Mouse (Mus musculus): ENCODE measurements around the gene Tlr7.
"Not testable (repeated sequence)": the region's sequence is repeated elsewhere in the genome, so short reads cannot be mapped to it uniquely, and the experiment has no call there.

Tlr7 gene

GRCm38 (mm10) chrX:167330399-167330798 lies at the start of gene Tlr7:
Gene Tlr7 (minus strand): TSS chrX:167330558.
- no peak for DNase-seq (ENCODE audit: extremely low read depth, insufficient read length, low spot score)

- DNase-seq (ENCODE audit: extremely low read depth, insufficient read length, low spot score), result no peak
Measured at GRCm38 (mm10) chrX:167380073-167380472, 49.7 kb upstream of the Tlr7 start.

GRCm38 (mm10) chrX:167361231-167361630 lies 30.9 kb upstream of the Tlr7 start:
- DNase-seq (ENCODE audit: extremely low read depth, insufficient read length, low spot score), result not testable (repeated sequence)

- no peak for DNase-seq (ENCODE audit: extremely low read depth, insufficient read length, low spot score)
Measured at GRCm38 (mm10) chrX:167359704-167360103, 29.3 kb upstream of the Tlr7 start.

GRCm38 (mm10) chrX:167357415-167357814 lies 27.1 kb upstream of the Tlr7 start:
- no peak for DNase-seq (ENCODE audit: extremely low read depth, insufficient read length, low spot score)

GRCm38 (mm10) chrX:167355965-167356364 lies 25.6 kb upstream of the Tlr7 start:
- no peak for DNase-seq (ENCODE audit: extremely low read depth, insufficient read length, low spot score)

GRCm38 (mm10) chrX:167353617-167354016 lies 23.3 kb upstream of the Tlr7 start:
- no peak for DNase-seq (ENCODE audit: extremely low read depth, insufficient read length, low spot score)

- DNase-seq (ENCODE audit: extremely low read depth, insufficient read length, low spot score), result no peak
Measured at GRCm38 (mm10) chrX:167346440-167346839, 16.1 kb upstream of the Tlr7 start.

GRCm38 (mm10) chrX:167344356-167344755 lies 14.0 kb upstream of the Tlr7 start:
- peak; percentile 52 for DNase-seq (ENCODE audit: extremely low read depth, insufficient read length, low spot score)

- DNase-seq (ENCODE audit: extremely low read depth, insufficient read length, low spot score), result no peak
Measured at GRCm38 (mm10) chrX:167341811-167342210, 11.5 kb upstream of the Tlr7 start.

- no peak for DNase-seq (ENCODE audit: extremely low read depth, insufficient read length, low spot score)
Measured at GRCm38 (mm10) chrX:167340190-167340589, 9.8 kb upstream of the Tlr7 start.

GRCm38 (mm10) chrX:167337990-167338389 lies 7.6 kb upstream of the Tlr7 start:
- DNase-seq (ENCODE audit: extremely low read depth, insufficient read length, low spot score), result no peak

- no peak for DNase-seq (ENCODE audit: extremely low read depth, insufficient read length, low spot score)
Measured at GRCm38 (mm10) chrX:167334571-167334970, 4.2 kb upstream of the Tlr7 start.

- no peak for DNase-seq (ENCODE audit: extremely low read depth, insufficient read length, low spot score)
Measured at GRCm38 (mm10) chrX:167332607-167333006, 2.2 kb upstream of the Tlr7 start.

GRCm38 (mm10) chrX:167330993-167331392 lies 635 bp upstream of the Tlr7 start:
- no peak for DNase-seq (ENCODE audit: extremely low read depth, insufficient read length, low spot score)

GRCm38 (mm10) chrX:167329620-167330019 lies 738 bp downstream of the Tlr7 start:
- no peak for DNase-seq (ENCODE audit: extremely low read depth, insufficient read length, low spot score)

GRCm38 (mm10) chrX:167329098-167329497 lies 1.3 kb downstream of the Tlr7 start:
- DNase-seq (ENCODE audit: extremely low read depth, insufficient read length, low spot score), result no peak

- no peak for DNase-seq (ENCODE audit: extremely low read depth, insufficient read length, low spot score)
Measured at GRCm38 (mm10) chrX:167328519-167328918, 1.8 kb downstream of the Tlr7 start.

- no peak for DNase-seq (ENCODE audit: extremely low read depth, insufficient read length, low spot score)
Measured at GRCm38 (mm10) chrX:167323742-167324141, 6.6 kb downstream of the Tlr7 start.

GRCm38 (mm10) chrX:167321233-167321806 lies 9.0 kb downstream of the Tlr7 start:
- no peak for DNase-seq (ENCODE audit: extremely low read depth, insufficient read length, low spot score)

GRCm38 (mm10) chrX:167318819-167319396 lies 11.4 kb downstream of the Tlr7 start:
- peak; percentile 20 for DNase-seq (ENCODE audit: extremely low read depth, insufficient read length, low spot score)

GRCm38 (mm10) chrX:167315766-167316165 lies 14.6 kb downstream of the Tlr7 start:
- DNase-seq (ENCODE audit: extremely low read depth, insufficient read length, low spot score), result no peak

Data from 3134 (cell line).